Mouse (Mus musculus) MEL (cell line): ENCODE measurements around the gene Gm20388. TPM values are rescaled to one million over a fixed set of nuclear protein-coding genes. Genes with fewer than 3 reads are reported as not detected.

Experiments used
- DNase-seq: peaks from one replicate; pipeline ENCODE4 v3.0.0; 2011; ENCODE audit warnings: low read depth, low spot score
- H3K27ac ChIP-seq: 2 replicates; pipeline ENCODE4 v1.5.1; 2012; ENCODE audit warnings: low read depth, mild to moderate bottlenecking, control low read depth, low read length, moderate library complexity; ENCODE audit not compliant: control insufficient read depth
- H3K27me3 ChIP-seq, 2 experiments: fragments of 150-350 bp in 1 of 2; sonication (generic) in 1 of 2; 2 replicates each; pipeline ENCODE4 v1.6.1; 2012; ENCODE audit warnings: low read length in 2 of 2, mild to moderate bottlenecking in 2 of 2, improper control_type of control experiment in 1 of 2, moderate library complexity in 1 of 2; ENCODE audit not compliant: insufficient read depth in 2 of 2, control insufficient read depth in 1 of 2
- H3K36me3 ChIP-seq, 2 experiments: 2 replicates each; pipeline ENCODE4 v1.6.1; 2012 to 2014; ENCODE audit warnings: low read length in 2 of 2, improper control_type of control experiment in 1 of 2, inconsistent platforms in 1 of 2, mild to moderate bottlenecking in 1 of 2; ENCODE audit not compliant: insufficient read depth in 2 of 2, control insufficient read depth in 1 of 2
- H3K4me1 ChIP-seq, 2 experiments: fragments of 150-350 bp in 1 of 2; sonication (generic) in 1 of 2; 2 replicates each; pipeline ENCODE4 v1.6.1; 2012; ENCODE audit warnings: low read length in 2 of 2, improper control_type of control experiment in 1 of 2, mild to moderate bottlenecking in 1 of 2; ENCODE audit not compliant: insufficient read depth in 2 of 2, control insufficient read depth in 1 of 2
- H3K4me3 ChIP-seq, 2 experiments: fragments of 150-350 bp in 1 of 2; sonication (generic) in 1 of 2; 2 replicates each; pipeline ENCODE4 v1.5.1; 2012; ENCODE audit warnings: low read depth in 2 of 2, low read length in 2 of 2, mild to moderate bottlenecking in 2 of 2, moderate library complexity in 2 of 2, control low read depth in 1 of 2, improper control_type of control experiment in 1 of 2; ENCODE audit not compliant: control insufficient read depth in 1 of 2, insufficient read depth in 1 of 2
- H3K79me2 ChIP-seq: 2 replicates; pipeline ENCODE4 v1.6.1; 2012; ENCODE audit warnings: mild to moderate bottlenecking, low read length, moderate library complexity; ENCODE audit not compliant: control insufficient read depth, poor library complexity, insufficient read depth
- H3K9ac ChIP-seq: 2 replicates; pipeline ENCODE4 v1.6.1; 2012; ENCODE audit warnings: low read depth, mild to moderate bottlenecking, control low read depth, low read length, moderate library complexity; ENCODE audit not compliant: control insufficient read depth, poor library complexity, severe bottlenecking
- H3K9me3 ChIP-seq: fragments of 150-350 bp; sonication (generic); replicated peaks from 2 replicates; pipeline ENCODE4 v1.6.1; 2012; ENCODE audit warnings: mild to moderate bottlenecking, low read length, improper control_type of control experiment, moderate library complexity; ENCODE audit not compliant: insufficient read depth
- CHD1 ChIP-seq: IDR thresholded peaks from 2 replicates; pipeline ENCODE4 v1.6.1; 2012; ENCODE audit warnings: low read depth, mild to moderate bottlenecking, inconsistent platforms, low read length, improper control_type of control experiment
- CTCF ChIP-seq, 3 experiments: IDR thresholded peaks in 2 of 3; conservative IDR thresholded peaks in 1 of 3; 2 replicates each; pipeline ENCODE4 v1.5.1; 2011 to 2012; ENCODE audit warnings: low read length in 3 of 3, low read depth in 2 of 3, mild to moderate bottlenecking in 2 of 3, improper control_type of control experiment in 1 of 3, inconsistent platforms in 1 of 3, mixed read lengths in 1 of 3, moderate library complexity in 1 of 3; ENCODE audit not compliant: control insufficient read depth in 1 of 3, insufficient read depth in 1 of 3, poor library complexity in 1 of 3, severe bottlenecking in 1 of 3
- ELF1 ChIP-seq: IDR thresholded peaks from 2 replicates; pipeline ENCODE4 v1.6.1; 2014; ENCODE audit warnings: low read depth, mild to moderate bottlenecking, inconsistent platforms, low read length, improper control_type of control experiment, moderate library complexity
- EP300 ChIP-seq, 2 experiments: IDR thresholded peaks; 2 replicates each; pipeline ENCODE4 v1.6.1; 2011; ENCODE audit warnings: improper control_type of control experiment in 2 of 2, low read length in 2 of 2, low read depth in 1 of 2, mild to moderate bottlenecking in 1 of 2
- ETS1 ChIP-seq: IDR thresholded peaks from 2 replicates; pipeline ENCODE4 v1.6.1; 2012; ENCODE audit warnings: low read depth, mild to moderate bottlenecking, inconsistent platforms, low read length, improper control_type of control experiment, moderate library complexity
- GABPA ChIP-seq: IDR thresholded peaks from 2 replicates; pipeline ENCODE4 v1.6.1; 2012; ENCODE audit warnings: low read depth, mild to moderate bottlenecking, inconsistent platforms, low read length, improper control_type of control experiment, moderate library complexity
- GATA1 ChIP-seq: IDR thresholded peaks from 2 replicates; pipeline ENCODE4 v1.6.1; 2011; ENCODE audit warnings: low read depth, low read length, improper control_type of control experiment
- HCFC1 ChIP-seq: IDR thresholded peaks from 2 replicates; pipeline ENCODE4 v1.6.1; 2012; ENCODE audit warnings: low read depth, mild to moderate bottlenecking, inconsistent platforms, low read length, improper control_type of control experiment, moderate library complexity
- MAFK ChIP-seq: IDR thresholded peaks from 2 replicates; pipeline ENCODE4 v1.6.1; 2011; ENCODE audit warnings: low read depth, mild to moderate bottlenecking, low read length, improper control_type of control experiment, borderline replicate concordance
- MAX ChIP-seq: IDR thresholded peaks from 2 replicates; pipeline ENCODE4 v1.6.1; 2011; ENCODE audit warnings: low read length, improper control_type of control experiment
- MEF2A ChIP-seq: IDR thresholded peaks from 2 replicates; pipeline ENCODE4 v1.6.1; 2014; ENCODE audit warnings: low read depth, mild to moderate bottlenecking, inconsistent platforms, low read length, improper control_type of control experiment; ENCODE audit not compliant: poor library complexity, insufficient replicate concordance, severe bottlenecking; ENCODE audit errors: extremely low read depth
- MXI1 ChIP-seq: IDR thresholded peaks from 2 replicates; pipeline ENCODE4 v1.6.1; 2011; ENCODE audit warnings: mild to moderate bottlenecking, low read depth, low read length, improper control_type of control experiment
- MYB ChIP-seq: IDR thresholded peaks from 2 replicates; pipeline ENCODE4 v1.6.1; 2011; ENCODE audit warnings: mild to moderate bottlenecking, low read depth, low read length, improper control_type of control experiment
- NELFE ChIP-seq: IDR thresholded peaks from 2 replicates; pipeline ENCODE4 v1.6.1; 2011; ENCODE audit warnings: low read depth, low read length, improper control_type of control experiment
- NRF1 ChIP-seq: IDR thresholded peaks from 2 replicates; pipeline ENCODE4 v1.6.1; 2014; ENCODE audit warnings: low read depth, mild to moderate bottlenecking, inconsistent platforms, low read length, improper control_type of control experiment, moderate library complexity; ENCODE audit not compliant: poor library complexity, insufficient read depth, severe bottlenecking
- POLR2AphosphoS2 ChIP-seq: IDR thresholded peaks from 2 replicates; pipeline ENCODE4 v1.6.1; 2011; ENCODE audit warnings: low read length, improper control_type of control experiment
- RCOR1 ChIP-seq: IDR thresholded peaks from 2 replicates; pipeline ENCODE4 v1.6.1; 2012; ENCODE audit warnings: low read depth, mild to moderate bottlenecking, inconsistent platforms, low read length, improper control_type of control experiment
- TCF12 ChIP-seq: IDR thresholded peaks from 2 replicates; pipeline ENCODE4 v1.6.1; 2014; ENCODE audit warnings: low read depth, mild to moderate bottlenecking, inconsistent platforms, low read length, improper control_type of control experiment, moderate library complexity
- USF1 ChIP-seq: IDR thresholded peaks from 2 replicates; pipeline ENCODE4 v1.6.1; 2014; ENCODE audit warnings: low read depth, mild to moderate bottlenecking, inconsistent platforms, low read length, improper control_type of control experiment, moderate library complexity
- USF2 ChIP-seq, 2 experiments: IDR thresholded peaks; 2 replicates each; pipeline ENCODE4 v1.6.1; 2011 to 2012; ENCODE audit warnings: improper control_type of control experiment in 2 of 2, low read length in 2 of 2, borderline replicate concordance in 1 of 2, inconsistent platforms in 1 of 2, low read depth in 1 of 2, mild to moderate bottlenecking in 1 of 2; ENCODE audit not compliant: insufficient read depth in 1 of 2
- ZC3H11A ChIP-seq: IDR thresholded peaks from 2 replicates; pipeline ENCODE4 v1.6.1; 2012; ENCODE audit warnings: low read depth, mild to moderate bottlenecking, inconsistent platforms, low read length, improper control_type of control experiment
- ZKSCAN1 ChIP-seq: IDR thresholded peaks from 2 replicates; pipeline ENCODE4 v1.6.1; 2012; ENCODE audit warnings: low read depth, mild to moderate bottlenecking, inconsistent platforms, low read length, improper control_type of control experiment, moderate library complexity
- polyA plus RNA-seq, 2 experiments: library from polyadenylated mRNA; stranded (reverse) in 1 of 2; unstranded in 1 of 2; fragments of >175 nt in 1 of 2; fragments of >200 nt in 1 of 2; gene quantifications; 2 replicates each; pipeline versions ENCODE4 v1.2.1 to v1.2.4; 2012; ENCODE audit warnings: low replicate concordance in 2 of 2, low read depth in 1 of 2; ENCODE audit not compliant: insufficient read length in 2 of 2, insufficient read depth in 1 of 2, missing spikeins in 1 of 2
- total RNA-seq: library from RNA; depleted of rRNA; stranded (reverse); fragments of 300-350 nt; gene quantifications from 2 replicates; pipeline ENCODE4 v1.2.3, GENCODE M21; 2012

The Gm20388 gene
- total and polyA plus RNA-seq, 3 experiments: 11.1 to 17.8 TPM; not detected in 1

GRCm38 (mm10) chr8:123242107-123242923, 3331.7 kb downstream of the Gm20388 start:
- H3K4me3 ChIP-seq: no peak overlapping the region
- no peaks in the 10 kb centered on the region for H3K4me1 ChIP-seq
- no peak overlapping the region for H3K27ac ChIP-seq
- no peaks in the 10 kb centered on the region; a peak in 1 of 4 replicates for H3K27me3 ChIP-seq
- H3K9me3 ChIP-seq: no peaks in the 10 kb centered on the region
- no peak overlapping the region for H3K9ac ChIP-seq
- H3K36me3 ChIP-seq: no peaks in the 10 kb centered on the region
- no peak for DNase-seq
- no peak for TF ChIP-seq RCOR1
- TF ChIP-seq NRF1: no peak
- no peak for TF ChIP-seq GABPA
- TF ChIP-seq MYB: no peak
- TF ChIP-seq GATA1: no peak
- TF ChIP-seq NELFE: no peak
- no peak for TF ChIP-seq HCFC1
- TF ChIP-seq ZC3H11A: no peak
- no peak for TF ChIP-seq CTCF (IDR thresholded peaks at IDR 0.05 in 2 of 3, conservative IDR thresholded peaks at IDR 0.05 in 1 of 3; ENCODE audit: control insufficient read depth in 1 of 3, insufficient read depth in 1 of 3, low read depth in 2 of 3, low read length in 3 of 3, poor library complexity in 1 of 3, severe bottlenecking in 1 of 3)
- TF ChIP-seq TCF12: no peak
- TF ChIP-seq USF2 (IDR thresholded peaks at IDR 0.05; ENCODE audit: borderline replicate concordance in 1 of 2, insufficient read depth in 1 of 2, low read depth in 1 of 2, low read length in 2 of 2): no peak
- TF ChIP-seq POLR2AphosphoS2: no peak
- TF ChIP-seq ETS1: no peak
- no peak for TF ChIP-seq MAFK
- no peaks in the 10 kb centered on the region for H3K79me2 ChIP-seq

DNA sequence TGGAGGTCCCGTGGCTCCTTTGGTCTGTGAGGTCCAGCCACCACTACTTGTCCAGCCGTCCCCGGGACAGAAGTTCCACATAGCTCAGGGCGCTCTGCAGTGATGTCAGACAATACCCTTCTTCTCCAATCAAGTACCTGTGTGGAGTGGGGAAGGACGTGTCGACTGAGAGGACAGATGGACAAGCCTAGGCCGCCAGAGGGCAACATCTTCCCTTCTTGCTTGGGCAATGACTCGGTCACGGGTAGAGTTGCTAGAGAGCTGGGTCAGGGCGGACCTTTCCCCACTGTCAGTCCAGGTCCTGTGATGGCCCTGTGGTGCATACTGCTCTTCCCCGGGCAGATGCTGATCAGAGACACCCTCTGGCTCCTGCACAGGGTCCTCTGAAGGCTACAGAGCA, 3332.4 kb downstream of the Gm20388 start:
- Histone ChIP-seq H3K27ac (no peak overlapping the region), H3K36me3 (no peaks in the 10 kb centered on the region), H3K79me2 (no peaks in the 10 kb centered on the region), H3K9ac (no peak overlapping the region), H3K27me3 (no peaks in the 10 kb centered on the region), H3K4me3 (no peak overlapping the region), H3K9me3 (no peaks in the 10 kb centered on the region), H3K4me1 (no peaks in the 10 kb centered on the region)
- DNase-seq: no peak
- no peak for TF ChIP-seq MEF2A
- no peak for TF ChIP-seq TCF12
- no peak for TF ChIP-seq MXI1
- TF ChIP-seq CHD1: no peak
- no peak for TF ChIP-seq MAX
- TF ChIP-seq POLR2AphosphoS2: no peak
- TF ChIP-seq ZKSCAN1: no peak
- no peak for TF ChIP-seq ELF1
- TF ChIP-seq EP300 (IDR thresholded peaks at IDR 0.05; ENCODE audit: low read depth in 1 of 2, low read length in 2 of 2): no peak
- TF ChIP-seq USF1: no peak
